Mouse (Mus musculus) lung, postnatal 10 days (tissue): Measurements from ENCODE around the gene Rab3d.

Source experiments
- DNase-seq: peaks from one replicate; pipeline ENCODE4 v3.0.0; 2021

The Rab3d gene

GRCm38 (mm10) chr9:21918035-21918592, at the start of gene Rab3d:
TSS of gene Rab3d (minus strand) at chr9:21918192.
- peak; percentile 97 for DNase-seq

- peak; percentile 68 for DNase-seq
Measured at GRCm38 (mm10) chr9:21963417-21963816, 45.4 kb upstream of the Rab3d start, which contains the start of gene Epor. TSS of gene Epor (minus strand) at chr9:21963506.

GRCm38 (mm10) chr9:21962416-21963059, 44.5 kb upstream of the Rab3d start:
- peak; percentile 84 for DNase-seq

- DNase-seq = no peak
Measured at GRCm38 (mm10) chr9:21962010-21962409, 44.0 kb upstream of the Rab3d start.

- no peak for DNase-seq
Measured at GRCm38 (mm10) chr9:21961366-21961980, 43.5 kb upstream of the Rab3d start.

- peak; percentile 52 for DNase-seq
Measured at GRCm38 (mm10) chr9:21960558-21961208, 42.7 kb upstream of the Rab3d start.

GRCm38 (mm10) chr9:21960135-21960534, 42.1 kb upstream of the Rab3d start:
- no peak for DNase-seq

GRCm38 (mm10) chr9:21959244-21959643, 41.3 kb upstream of the Rab3d start:
- DNase-seq = no peak

- no peak for DNase-seq
Measured at GRCm38 (mm10) chr9:21958372-21958771, 40.4 kb upstream of the Rab3d start.

GRCm38 (mm10) chr9:21955570-21956281, 37.7 kb upstream of the Rab3d start, which contains the start of gene Swsap1:
TSS of gene Swsap1 (plus strand) at chr9:21955755.
- peak; percentile 99 for DNase-seq

- DNase-seq = no peak
Measured at GRCm38 (mm10) chr9:21955225-21955569, 37.2 kb upstream of the Rab3d start.

- no peak for DNase-seq
Measured at GRCm38 (mm10) chr9:21954635-21955034, 36.6 kb upstream of the Rab3d start.

- no peak for DNase-seq
Measured at GRCm38 (mm10) chr9:21953600-21953999, 35.6 kb upstream of the Rab3d start.

- DNase-seq = no peak
Measured at GRCm38 (mm10) chr9:21951977-21952376, 34.0 kb upstream of the Rab3d start.

GRCm38 (mm10) chr9:21950322-21950721, 32.3 kb upstream of the Rab3d start:
- peak; percentile 80 for DNase-seq

GRCm38 (mm10) chr9:21948790-21949189, 30.8 kb upstream of the Rab3d start:
- no peak for DNase-seq

GRCm38 (mm10) chr9:21948146-21948545, 30.2 kb upstream of the Rab3d start:
- no peak for DNase-seq

- no peak for DNase-seq
Measured at GRCm38 (mm10) chr9:21947540-21948130, 29.6 kb upstream of the Rab3d start.

GRCm38 (mm10) chr9:21944267-21944666, 26.3 kb upstream of the Rab3d start:
- peak; percentile 41 for DNase-seq

GRCm38 (mm10) chr9:21943638-21944037, 25.6 kb upstream of the Rab3d start:
- no peak for DNase-seq

GRCm38 (mm10) chr9:21943046-21943445, 25.1 kb upstream of the Rab3d start:
- DNase-seq = no peak

- no peak for DNase-seq
Measured at GRCm38 (mm10) chr9:21938234-21938855, 20.4 kb upstream of the Rab3d start.
